Mouse (Mus musculus): ENCODE measurements around the gene Mcm3ap. TPM values are rescaled to one million over a fixed set of nuclear protein-coding genes. Genes with fewer than 3 reads are reported as not detected.

The Mcm3ap gene
- polyA plus RNA-seq (2012; rRNA removed; ENCODE audit: low replicate concordance), result 21.5 and 32.8 TPM in 2 replicates

GRCm38 (mm10) chr10:76468203-76469162, at the start of gene Mcm3ap, which contains the start of gene Ybey:
Gene Mcm3ap, plus strand, starts transcription at chr10:76468927.
Gene Ybey, minus strand, starts transcription at chr10:76469114.

GRCm38 (mm10) chr10:76440281-76440680, 28.4 kb upstream of the Mcm3ap start, which contains the start of gene AC141477.1:
Gene AC141477.1, minus strand, starts transcription at chr10:76440444.

GRCm38 (mm10) chr10:76442178-76443088, 26.3 kb upstream of the Mcm3ap start, which contains the start of gene Pcnt:
Gene Pcnt, minus strand, starts transcription at chr10:76442786.

GRCm38 (mm10) chr10:76448851-76449250, 19.9 kb upstream of the Mcm3ap start, which contains the start of gene 2610028H24Rik:
Gene 2610028H24Rik, plus strand, starts transcription at chr10:76449081.

GRCm38 (mm10) chr10:76531375-76531774, 62.6 kb downstream of the Mcm3ap start, which contains the start of gene Lss:
Gene Lss, plus strand, starts transcription at chr10:76531588.

GRCm38 (mm10) chr10:76561972-76562371, 93.2 kb downstream of the Mcm3ap start, which contains the start of gene Spatc1l:
Gene Spatc1l, plus strand, starts transcription at chr10:76562272.

Other genes with a start within 250 kb of the Mcm3ap start
- 39.5 and 46.3 TPM in 2 replicates for gene Prmt2, start 231.1 kb upstream of the Mcm3ap start, polyA plus RNA-seq (2012; rRNA removed; ENCODE audit: low replicate concordance)
- gene S100b, start 215.1 kb upstream of the Mcm3ap start, polyA plus RNA-seq (2012; rRNA removed; ENCODE audit: low replicate concordance), result 2.2 and 21.1 TPM in 2 replicates
- gene Dip2a, start 123.6 kb upstream of the Mcm3ap start, polyA plus RNA-seq (2012; rRNA removed; ENCODE audit: low replicate concordance), result 20.5 and 30.7 TPM in 2 replicates
- not detected in 2 replicates for gene AC141477.1, start 28.5 kb upstream of the Mcm3ap start, polyA plus RNA-seq (2012; rRNA removed; ENCODE audit: low replicate concordance)
- 12.7 and 19.0 TPM in 2 replicates for gene Pcnt, start 26.1 kb upstream of the Mcm3ap start, polyA plus RNA-seq (2012; rRNA removed; ENCODE audit: low replicate concordance)
- gene 2610028H24Rik, start 19.8 kb upstream of the Mcm3ap start, polyA plus RNA-seq (2012; rRNA removed; ENCODE audit: low replicate concordance), result not detected in 2 replicates
- 2.2 and 3.1 TPM in 2 replicates for gene Ybey, start 187 bp downstream of the Mcm3ap start, polyA plus RNA-seq (2012; rRNA removed; ENCODE audit: low replicate concordance)
- 36.3 and 48.7 TPM in 2 replicates for gene Lss, start 62.7 kb downstream of the Mcm3ap start, polyA plus RNA-seq (2012; rRNA removed; ENCODE audit: low replicate concordance)
- not detected in 2 replicates for gene Spatc1l, start 93.3 kb downstream of the Mcm3ap start, polyA plus RNA-seq (2012; rRNA removed; ENCODE audit: low replicate concordance)
- not detected in 2 replicates for gene Ftcd, start 106.7 kb downstream of the Mcm3ap start, polyA plus RNA-seq (2012; rRNA removed; ENCODE audit: low replicate concordance)
- gene Col6a2, start 154.7 kb downstream of the Mcm3ap start, polyA plus RNA-seq (2012; rRNA removed; ENCODE audit: low replicate concordance), result 666 and 1,524 TPM in 2 replicates

Data from subcutaneous adipose tissue, adult 2 months (tissue).